Mouse (Mus musculus) fat pad, adult 2 months (tissue): Measurements from ENCODE around the gene Olfr506.
"Not testable (repeated sequence)": the region's sequence is repeated elsewhere in the genome, so short reads cannot be mapped to it uniquely, and the experiment has no call there.

Experiments
- DNase-seq: peaks from one replicate; pipeline ENCODE4 v3.0.0-alpha.2; 2011; ENCODE audit warnings: low read depth, low spot score; ENCODE audit errors: extremely low read depth

Gene Olfr506

DNA sequence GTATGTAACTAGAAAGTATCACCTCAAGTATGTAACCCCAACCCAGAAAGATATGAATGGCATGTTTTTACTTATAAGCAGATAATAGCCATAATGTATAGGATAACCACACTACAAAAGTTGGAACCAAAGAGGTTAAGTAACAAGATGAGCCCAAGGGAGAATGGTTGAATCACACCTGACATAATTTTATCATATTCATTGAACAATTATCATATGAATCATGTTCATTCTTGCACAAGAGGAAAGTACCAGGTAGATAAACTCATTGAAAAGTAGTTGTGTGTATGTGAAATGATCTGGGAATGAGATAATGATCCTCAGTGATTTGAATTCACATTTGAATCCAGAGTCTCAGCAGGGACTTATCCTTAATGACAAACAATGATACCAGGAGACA is at the start of gene Olfr506:
Olfr506 (plus strand) TSS at position 301 of the 400 bp plus-strand sequence.
- no peak for DNase-seq

DNA sequence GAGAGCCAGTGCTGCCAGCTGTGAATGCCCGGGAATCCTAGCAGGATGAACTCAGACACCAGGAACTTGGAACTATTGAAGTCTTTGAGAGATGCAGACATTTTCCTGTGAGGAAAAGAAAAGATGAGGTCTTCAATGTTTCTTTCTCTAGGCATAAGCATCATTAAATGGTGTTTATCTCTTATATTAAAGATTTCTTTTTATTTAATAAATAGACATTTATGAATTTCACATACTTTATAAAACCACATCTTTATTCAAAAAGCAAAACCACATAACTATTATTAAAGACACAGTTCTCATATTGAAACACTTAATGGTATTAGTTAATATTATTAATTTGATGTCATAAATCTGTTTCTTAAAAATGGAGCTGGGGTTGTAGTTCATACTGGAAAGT is 44.9 kb upstream of the Olfr506 start, which contains the start of gene Olfr504:
Olfr504 (minus strand) TSS at position 101 of the 400 bp plus-strand sequence.
- no peak for DNase-seq

DNA sequence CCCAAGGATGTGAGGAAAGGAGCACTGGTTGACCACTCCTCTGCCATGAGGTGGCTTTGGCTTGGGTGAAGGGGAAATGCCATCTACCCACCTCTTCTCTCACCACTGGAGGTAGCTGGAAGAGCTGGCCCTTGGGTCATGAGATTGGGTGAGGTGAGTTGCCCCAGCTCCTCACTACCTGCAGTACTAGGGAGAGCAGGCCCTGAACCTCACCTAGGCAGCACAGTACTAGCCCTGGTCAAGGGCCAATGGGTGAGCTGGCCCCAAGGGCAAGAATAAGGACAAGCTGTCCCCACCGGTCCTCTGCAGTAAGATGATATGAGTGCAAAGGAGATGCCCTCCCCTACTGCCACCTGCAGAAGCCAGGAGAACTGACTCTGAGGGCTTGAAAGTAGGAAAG is 20.8 kb upstream of the Olfr506 start:
- DNase-seq = no peak

DNA sequence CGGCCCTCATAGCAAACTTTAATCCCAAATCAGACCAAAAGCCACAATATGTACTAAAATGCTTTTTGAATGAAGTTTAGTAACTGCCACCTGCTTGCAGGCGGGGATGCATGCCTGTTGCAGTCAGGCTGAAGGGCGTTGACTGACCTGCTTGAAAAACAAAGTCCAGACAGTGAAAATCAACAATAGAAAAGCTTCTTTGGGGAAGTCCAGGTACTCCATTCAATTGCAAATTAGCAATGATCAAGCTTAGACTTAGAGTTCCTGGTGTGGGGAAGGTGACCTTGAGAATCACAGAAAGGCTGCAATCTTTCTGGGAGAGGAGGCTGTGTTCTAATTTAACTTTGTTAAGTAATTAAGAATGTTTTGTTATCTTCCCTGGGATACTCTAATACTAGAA is 8.7 kb upstream of the Olfr506 start:
- DNase-seq = not testable (repeated sequence)

DNA sequence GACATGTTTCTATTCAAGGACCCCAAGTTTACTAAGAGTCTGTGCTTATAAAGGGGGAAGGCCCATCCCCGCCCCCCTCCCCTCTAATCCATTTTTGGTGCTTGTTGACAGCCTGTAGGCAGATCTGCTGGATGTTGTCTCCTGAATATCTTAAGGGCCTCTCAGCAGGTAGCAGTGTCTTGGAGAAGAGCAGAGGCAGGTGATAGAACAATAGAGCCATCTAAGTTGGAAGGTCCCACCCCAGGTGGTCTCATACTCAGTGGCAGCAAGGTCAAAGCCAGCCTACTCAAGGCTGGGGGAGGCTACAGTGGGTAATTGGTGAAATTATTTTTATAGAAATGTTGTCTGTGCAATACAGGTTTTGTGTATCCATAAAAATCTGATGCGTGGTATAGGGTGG is 3.5 kb downstream of the Olfr506 start:
- no peak for DNase-seq

DNA sequence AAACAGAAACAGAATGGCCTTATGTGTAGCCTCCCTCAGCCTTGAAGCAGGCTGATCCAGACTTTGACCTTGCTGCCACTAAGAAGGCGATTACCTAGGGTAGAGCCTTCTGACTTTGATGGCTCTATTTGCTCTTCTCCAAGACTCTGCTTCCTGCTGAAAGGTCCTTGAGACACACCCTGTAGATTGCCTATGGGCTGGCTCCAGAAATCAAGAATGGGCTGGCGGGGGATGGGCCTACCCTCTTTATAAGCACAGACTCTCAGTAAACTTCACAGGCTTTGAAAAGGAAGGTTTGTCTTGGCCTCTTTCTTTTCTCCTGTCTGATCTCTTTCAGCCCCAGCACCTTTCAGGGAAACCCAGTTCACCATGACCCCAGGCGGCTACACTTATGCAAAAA is 6.2 kb downstream of the Olfr506 start:
- not testable (repeated sequence) for DNase-seq

DNA sequence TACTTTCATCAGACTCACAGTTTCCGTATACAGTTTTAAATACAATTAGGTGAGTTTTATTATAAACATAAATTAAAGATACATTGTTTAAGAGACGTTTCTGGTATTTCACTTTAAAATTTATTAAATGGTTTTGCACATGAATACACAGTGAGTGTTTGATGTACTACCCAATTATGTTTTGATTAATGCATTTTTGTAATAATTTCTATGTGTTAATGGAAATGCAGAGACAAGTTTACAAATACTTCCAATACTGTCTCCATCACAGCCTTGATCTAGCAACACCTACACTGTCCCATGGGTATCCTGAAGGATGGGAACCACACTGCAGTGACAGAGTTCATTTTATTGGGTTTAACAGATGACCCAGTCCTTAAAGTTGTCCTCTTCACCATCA is 10.9 kb downstream of the Olfr506 start, which contains the start of gene Olfr507:
Olfr507 (plus strand) TSS at position 301 of the 400 bp plus-strand sequence.
- no peak for DNase-seq

DNA sequence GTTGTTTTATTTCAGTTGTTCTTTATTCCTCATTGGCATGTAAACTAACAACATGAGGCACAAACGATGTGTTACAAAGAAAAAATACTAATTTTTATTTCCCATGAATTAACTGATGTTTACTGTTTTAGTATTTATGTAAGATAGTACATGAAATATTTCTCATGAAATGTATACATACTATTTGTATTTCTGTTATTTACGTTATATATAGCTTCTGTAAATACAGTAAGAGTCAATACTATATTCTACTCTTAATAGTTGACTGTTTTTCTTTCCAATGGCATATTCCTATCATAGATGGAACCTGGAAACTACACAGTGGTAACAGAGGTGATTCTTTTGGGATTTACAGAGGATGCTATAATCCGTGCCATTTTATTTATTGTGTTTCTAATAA is 19.1 kb downstream of the Olfr506 start, which contains the start of gene Olfr508:
Olfr508 (plus strand) TSS at position 301 of the 400 bp plus-strand sequence.
- DNase-seq = no peak

DNA sequence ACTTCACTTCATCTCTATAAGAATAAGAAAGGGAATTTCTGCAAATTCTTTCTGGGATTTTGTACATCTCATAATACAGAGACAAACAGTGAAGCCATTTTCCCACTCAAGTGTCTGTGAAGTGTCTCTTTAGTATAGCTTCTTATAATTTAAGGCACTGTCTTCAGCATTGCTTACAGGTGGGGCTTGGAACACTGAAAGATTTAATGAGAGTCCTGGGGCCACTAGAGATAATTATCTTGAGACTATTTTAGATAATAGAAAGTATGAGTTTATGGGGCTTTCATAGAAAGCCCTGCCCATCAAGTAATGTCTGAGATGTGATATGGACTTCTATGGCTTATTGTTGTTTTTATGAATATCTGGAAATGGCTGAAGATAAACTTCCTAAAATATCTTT is 41.2 kb downstream of the Olfr506 start, which contains the start of gene Olfr509:
Olfr509 (minus strand) TSS at position 101 of the 400 bp plus-strand sequence.
- DNase-seq = no peak

DNA sequence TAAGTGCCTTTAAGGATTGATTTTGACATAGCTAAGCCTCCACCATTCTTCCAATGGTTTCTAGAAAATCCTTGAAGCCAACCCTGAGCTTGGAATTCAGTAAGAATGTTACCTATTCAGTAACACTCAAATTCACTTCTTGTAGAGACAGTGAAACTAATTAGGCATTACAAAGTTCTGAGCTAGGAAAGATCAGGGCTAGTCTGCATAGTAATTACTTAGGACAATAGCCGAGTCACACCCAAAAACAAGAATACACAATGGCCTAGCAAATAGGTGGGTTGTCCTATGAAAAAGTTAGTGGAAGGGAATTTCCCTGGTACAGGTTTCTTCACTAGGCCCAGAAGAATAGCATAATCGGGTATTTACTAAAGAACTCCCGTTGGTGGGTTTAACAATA is 51.8 kb downstream of the Olfr506 start:
- DNase-seq = no peak
